Mouse (Mus musculus): ENCODE results near the gene Cfap299. TPM values are rescaled to one million over a fixed set of nuclear protein-coding genes. Genes with fewer than 3 reads are reported as not detected.

Gene Cfap299
- polyA plus RNA-seq, 1 experiment from 2014 or later = not detected

- Histone ChIP-seq H3K4me2 (no peak overlapping the region), H3K9ac (ENCODE audit: low read depth, low read length) (no peak overlapping the region), H3K36me3 (ENCODE audit: control insufficient read depth, insufficient read depth, low read length) (no peaks in the 10 kb centered on the region), H3K27me3 (ENCODE audit: control insufficient read depth, insufficient read depth, low read length) (no peaks in the 10 kb centered on the region), H3K4me1 (ENCODE audit: control insufficient read depth, insufficient read depth, low read length) (no peaks in the 10 kb centered on the region), H3K27ac (ENCODE audit: low read depth, low read length) (no peak overlapping the region), H3K4me3 (ENCODE audit: low read depth, low read length) (no peak overlapping the region), H3K9me3 (replicated peaks; ENCODE audit: control insufficient read depth, low read length) (no peaks in the 10 kb centered on the region)
- no peak for ATAC-seq (replicated peaks; ENCODE audit: insufficient number of reproducible peaks, low FRiP score, low TSS enrichment)
- WGBS (ENCODE audit: insufficient replicate concordance) = 68% methylated on average over 4 of the region's 4 CpGs
These were observed 140.9 kb downstream of the Cfap299 start for GRCm38 (mm10) chr5:98470052-98470451.

- H3K4me2 ChIP-seq = no peak overlapping the region
- no peaks in the 10 kb centered on the region for H3K4me1 ChIP-seq (ENCODE audit: control insufficient read depth, insufficient read depth, low read length)
- no peaks in the 10 kb centered on the region for H3K27me3 ChIP-seq (ENCODE audit: control insufficient read depth, insufficient read depth, low read length)
- no peaks in the 10 kb centered on the region for H3K36me3 ChIP-seq (ENCODE audit: control insufficient read depth, insufficient read depth, low read length)
- no peak overlapping the region for H3K27ac ChIP-seq (ENCODE audit: low read depth, low read length)
- 64% methylated on average over 3 of the region's 3 CpGs for WGBS (ENCODE audit: insufficient replicate concordance)
- no peaks in the 10 kb centered on the region for H3K9me3 ChIP-seq (replicated peaks; ENCODE audit: control insufficient read depth, low read length)
- no peak overlapping the region for H3K9ac ChIP-seq (ENCODE audit: low read depth, low read length)
- ATAC-seq (replicated peaks; ENCODE audit: insufficient number of reproducible peaks, low FRiP score, low TSS enrichment) = no peak
- H3K4me3 ChIP-seq (ENCODE audit: low read depth, low read length) = no peak overlapping the region
These were observed 147.4 kb downstream of the Cfap299 start for GRCm38 (mm10) chr5:98476539-98476938.

GRCm38 (mm10) chr5:98477261-98477660, 148.2 kb downstream of the Cfap299 start:
- Histone ChIP-seq H3K9ac (ENCODE audit: low read depth, low read length) (no peak overlapping the region), H3K4me2 (no peak overlapping the region)
- ATAC-seq (replicated peaks; ENCODE audit: insufficient number of reproducible peaks, low FRiP score, low TSS enrichment) = no peak

GRCm38 (mm10) chr5:98483507-98483906, 154.4 kb downstream of the Cfap299 start:
- H3K27ac ChIP-seq (ENCODE audit: low read depth, low read length) = no peak overlapping the region
- H3K4me1 ChIP-seq (ENCODE audit: control insufficient read depth, insufficient read depth, low read length) = no peaks in the 10 kb centered on the region
- H3K4me3 ChIP-seq (ENCODE audit: low read depth, low read length) = no peak overlapping the region
- H3K9ac ChIP-seq (ENCODE audit: low read depth, low read length) = no peak overlapping the region
- no peak for ATAC-seq (replicated peaks; ENCODE audit: insufficient number of reproducible peaks, low FRiP score, low TSS enrichment)
- H3K36me3 ChIP-seq (ENCODE audit: control insufficient read depth, insufficient read depth, low read length) = no peaks in the 10 kb centered on the region
- H3K27me3 ChIP-seq (ENCODE audit: control insufficient read depth, insufficient read depth, low read length) = no peaks in the 10 kb centered on the region
- 71% methylated on average over 5 of the region's 5 CpGs for whole genome bisulfite sequencing (ENCODE audit: insufficient replicate concordance)
- no peak overlapping the region for H3K4me2 ChIP-seq
- H3K9me3 ChIP-seq (replicated peaks; ENCODE audit: control insufficient read depth, low read length) = no peaks in the 10 kb centered on the region

More at GRCm38 (mm10) chr5:98477261-98477660, 148.2 kb downstream of the Cfap299 start:
- no peaks in the 10 kb centered on the region for H3K36me3 ChIP-seq (ENCODE audit: control insufficient read depth, insufficient read depth, low read length)
- H3K4me3 ChIP-seq (ENCODE audit: low read depth, low read length) = no peak overlapping the region
- WGBS (ENCODE audit: insufficient replicate concordance) = 62% methylated on average over 8 of the region's 8 CpGs
- H3K27ac ChIP-seq (ENCODE audit: low read depth, low read length) = no peak overlapping the region
- no peaks in the 10 kb centered on the region for H3K9me3 ChIP-seq (replicated peaks; ENCODE audit: control insufficient read depth, low read length)
- no peaks in the 10 kb centered on the region for H3K27me3 ChIP-seq (ENCODE audit: control insufficient read depth, insufficient read depth, low read length)
- no peaks in the 10 kb centered on the region for H3K4me1 ChIP-seq (ENCODE audit: control insufficient read depth, insufficient read depth, low read length)

- no peak for ATAC-seq (replicated peaks; ENCODE audit: insufficient number of reproducible peaks, low FRiP score, low TSS enrichment)
- no peak overlapping the region for H3K9ac ChIP-seq (ENCODE audit: low read depth, low read length)
- 71% methylated on average over 1 of the region's 1 CpGs for WGBS (ENCODE audit: insufficient replicate concordance)
These were observed 156.1 kb downstream of the Cfap299 start for GRCm38 (mm10) chr5:98485189-98485588.

GRCm38 (mm10) chr5:98498317-98498716, 169.2 kb downstream of the Cfap299 start:
- no peak for ATAC-seq (replicated peaks; ENCODE audit: insufficient number of reproducible peaks, low FRiP score, low TSS enrichment)
- Histone ChIP-seq H3K4me2 (no peak overlapping the region), H3K36me3 (ENCODE audit: control insufficient read depth, insufficient read depth, low read length) (no peaks in the 10 kb centered on the region), H3K9ac (ENCODE audit: low read depth, low read length) (no peak overlapping the region), H3K9me3 (replicated peaks; ENCODE audit: control insufficient read depth, low read length) (no peaks in the 10 kb centered on the region), H3K4me3 (ENCODE audit: low read depth, low read length) (no peak overlapping the region), H3K27me3 (ENCODE audit: control insufficient read depth, insufficient read depth, low read length) (no peaks in the 10 kb centered on the region), H3K27ac (ENCODE audit: low read depth, low read length) (no peak overlapping the region), H3K4me1 (ENCODE audit: control insufficient read depth, insufficient read depth, low read length) (no peaks in the 10 kb centered on the region)
- WGBS (ENCODE audit: insufficient replicate concordance) = 71% methylated on average over 4 of the region's 4 CpGs

More at GRCm38 (mm10) chr5:98485189-98485588, 156.1 kb downstream of the Cfap299 start:
- Histone ChIP-seq H3K27me3 (ENCODE audit: control insufficient read depth, insufficient read depth, low read length) (no peaks in the 10 kb centered on the region), H3K36me3 (ENCODE audit: control insufficient read depth, insufficient read depth, low read length) (no peaks in the 10 kb centered on the region), H3K4me1 (ENCODE audit: control insufficient read depth, insufficient read depth, low read length) (no peaks in the 10 kb centered on the region), H3K4me3 (ENCODE audit: low read depth, low read length) (no peak overlapping the region), H3K9me3 (replicated peaks; ENCODE audit: control insufficient read depth, low read length) (no peaks in the 10 kb centered on the region), H3K4me2 (no peak overlapping the region), H3K27ac (ENCODE audit: low read depth, low read length) (no peak overlapping the region)

- Histone ChIP-seq H3K4me2 (no peak overlapping the region), H3K9me3 (replicated peaks; ENCODE audit: control insufficient read depth, low read length) (no peaks in the 10 kb centered on the region), H3K36me3 (ENCODE audit: control insufficient read depth, insufficient read depth, low read length) (no peaks in the 10 kb centered on the region), H3K4me1 (ENCODE audit: control insufficient read depth, insufficient read depth, low read length) (no peaks in the 10 kb centered on the region), H3K4me3 (ENCODE audit: low read depth, low read length) (no peak overlapping the region), H3K9ac (ENCODE audit: low read depth, low read length) (no peak overlapping the region), H3K27ac (ENCODE audit: low read depth, low read length) (no peak overlapping the region), H3K27me3 (ENCODE audit: control insufficient read depth, insufficient read depth, low read length) (no peaks in the 10 kb centered on the region)
- ATAC-seq (replicated peaks; ENCODE audit: insufficient number of reproducible peaks, low FRiP score, low TSS enrichment) = no peak
- 73% methylated on average over 7 of the region's 7 CpGs for WGBS (ENCODE audit: insufficient replicate concordance)
These were observed 187.1 kb downstream of the Cfap299 start for GRCm38 (mm10) chr5:98516214-98516613.

- H3K4me1 ChIP-seq (ENCODE audit: control insufficient read depth, insufficient read depth, low read length) = no peaks in the 10 kb centered on the region
- no peaks in the 10 kb centered on the region for H3K36me3 ChIP-seq (ENCODE audit: control insufficient read depth, insufficient read depth, low read length)
- no peak for ATAC-seq (replicated peaks; ENCODE audit: insufficient number of reproducible peaks, low FRiP score, low TSS enrichment)
- no peaks in the 10 kb centered on the region for H3K9me3 ChIP-seq (replicated peaks; ENCODE audit: control insufficient read depth, low read length)
- H3K4me2 ChIP-seq = no peak overlapping the region
- no peak overlapping the region for H3K27ac ChIP-seq (ENCODE audit: low read depth, low read length)
- no peak overlapping the region for H3K4me3 ChIP-seq (ENCODE audit: low read depth, low read length)
- H3K27me3 ChIP-seq (ENCODE audit: control insufficient read depth, insufficient read depth, low read length) = no peaks in the 10 kb centered on the region
- H3K9ac ChIP-seq (ENCODE audit: low read depth, low read length) = no peak overlapping the region
- 50% methylated on average over 2 of the region's 2 CpGs for WGBS (ENCODE audit: insufficient replicate concordance)
These were observed 191.0 kb downstream of the Cfap299 start for GRCm38 (mm10) chr5:98520118-98520517.

- ATAC-seq (replicated peaks; ENCODE audit: insufficient number of reproducible peaks, low FRiP score, low TSS enrichment) = no peak
- WGBS (ENCODE audit: insufficient replicate concordance) = 81% methylated on average over 7 of the region's 7 CpGs
- H3K4me3 ChIP-seq (ENCODE audit: low read depth, low read length) = no peak overlapping the region
- no peak overlapping the region for H3K4me2 ChIP-seq
- no peaks in the 10 kb centered on the region for H3K36me3 ChIP-seq (ENCODE audit: control insufficient read depth, insufficient read depth, low read length)
- H3K4me1 ChIP-seq (ENCODE audit: control insufficient read depth, insufficient read depth, low read length) = no peaks in the 10 kb centered on the region
- no peak overlapping the region for H3K27ac ChIP-seq (ENCODE audit: low read depth, low read length)
- H3K9ac ChIP-seq (ENCODE audit: low read depth, low read length) = no peak overlapping the region
- H3K27me3 ChIP-seq (ENCODE audit: control insufficient read depth, insufficient read depth, low read length) = no peaks in the 10 kb centered on the region
- H3K9me3 ChIP-seq (replicated peaks; ENCODE audit: control insufficient read depth, low read length) = no peaks in the 10 kb centered on the region
These were observed 193.3 kb downstream of the Cfap299 start for GRCm38 (mm10) chr5:98522270-98522977.

Measured in heart, embryonic 11.5 days (tissue).